Mouse (Mus musculus): Measurements from ENCODE around the gene Mup7. TPM values are rescaled to one million over a fixed set of nuclear protein-coding genes. Genes with fewer than 3 reads are reported as not detected.
"Not testable (repeated sequence)": the region's sequence is repeated elsewhere in the genome, so short reads cannot be mapped to it uniquely, and the experiment has no call there.

Gene Mup7
- not detected for total RNA-seq (2021)

DNA sequence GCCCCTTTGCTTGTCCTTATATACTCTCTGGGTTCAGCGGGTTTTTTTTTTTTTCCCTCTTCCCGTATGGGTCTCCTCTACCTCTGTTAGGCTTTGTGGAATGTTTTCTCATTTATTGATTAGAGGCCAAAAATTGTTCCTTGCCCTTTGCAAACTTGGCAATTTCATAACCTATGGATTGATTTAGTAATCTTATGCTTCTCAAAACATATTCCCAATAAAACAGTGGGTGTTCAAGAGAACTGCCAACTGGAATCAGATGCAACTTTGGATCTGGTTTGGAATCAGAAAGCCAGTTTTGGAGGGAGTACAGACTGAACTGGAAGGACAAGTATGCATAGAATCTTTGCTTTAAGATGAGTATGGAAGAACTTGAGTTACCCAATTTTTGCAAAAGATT is at the start of gene Mup7:
TSS of gene Mup7 (minus strand) at position 101 of the 400 bp plus-strand sequence.
- DNase-seq; intact Hi-C loops (cut with DNase I): not testable (repeated sequence)

DNA sequence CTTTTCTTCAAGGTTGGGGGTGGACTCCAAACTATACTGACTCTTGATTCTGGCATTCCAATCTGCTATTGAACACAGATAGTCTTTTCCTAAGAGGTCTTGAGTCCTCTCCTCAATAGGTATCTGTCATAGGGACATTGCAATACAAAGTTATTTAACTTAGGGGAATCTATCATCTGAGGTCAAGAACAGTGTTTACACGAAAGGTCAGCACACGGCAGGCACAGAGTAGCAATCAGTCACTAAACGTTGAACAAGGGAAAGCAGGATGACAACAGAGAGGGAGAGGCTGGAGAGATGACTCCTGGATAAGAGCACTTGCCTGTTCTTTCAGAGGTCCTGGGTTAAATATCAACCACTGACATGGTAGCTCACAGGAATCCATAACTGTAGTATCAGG is 9.6 kb upstream of the Mup7 start:
- intact Hi-C loops (cut with DNase I); DNase-seq: not testable (repeated sequence)

DNA sequence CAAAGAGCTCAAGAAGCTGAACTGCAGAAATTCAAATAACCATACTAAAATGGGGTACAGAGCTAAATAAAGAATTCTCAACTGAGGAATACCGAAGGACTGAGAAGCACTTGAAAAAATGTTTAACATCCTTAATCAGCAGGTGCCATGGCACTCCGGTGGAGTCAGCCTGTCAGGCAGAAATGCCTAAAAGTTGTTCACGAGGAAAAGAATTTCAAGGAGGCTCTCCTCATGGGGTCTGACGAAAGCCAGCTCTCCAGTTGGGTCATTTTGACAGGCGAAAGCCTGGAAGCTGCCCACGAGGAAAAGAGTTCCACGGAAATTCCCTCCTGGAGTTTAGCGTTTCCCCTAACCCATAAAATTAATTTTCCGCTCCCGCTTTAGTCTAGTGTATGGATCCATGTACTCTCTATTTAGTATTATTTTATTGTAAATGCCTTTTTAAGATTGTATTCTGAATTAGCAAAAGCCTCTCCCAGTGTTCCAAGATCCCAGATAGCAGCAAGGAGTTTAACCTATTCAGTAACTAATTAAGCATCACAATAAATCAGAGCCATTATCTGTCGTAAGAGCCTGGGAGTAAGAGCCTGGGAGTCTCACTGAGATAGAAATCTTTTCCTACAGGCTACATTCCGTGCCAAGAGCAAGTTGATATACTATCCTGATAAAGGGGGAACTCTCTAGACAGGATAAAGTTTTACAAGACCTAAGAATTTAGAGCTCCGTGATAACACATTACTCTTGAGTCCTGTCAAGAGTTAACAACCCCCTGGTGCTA is 40.8 kb downstream of the Mup7 start:
- intact Hi-C loops (cut with DNase I); DNase-seq: not testable (repeated sequence)

- intact Hi-C loops (cut with DNase I); DNase-seq: not testable (repeated sequence)
These were observed 50.1 kb downstream of the Mup7 start for GRCm38 (mm10) chr4:60020141-60020540.

Other genes starting within 250 kb of the Mup7 start
- gene Slc46a2, start 155.4 kb downstream of the Mup7 start, total RNA-seq (2021) = not detected
- not detected for gene Mup4, start 109.8 kb downstream of the Mup7 start, total RNA-seq (2021)
- gene Mup6, start 106.2 kb downstream of the Mup7 start, total RNA-seq (2021) = not detected
- not detected for gene Mup2, start 83.8 kb upstream of the Mup7 start, total RNA-seq (2021)
- gene Mup8, start 152.1 kb upstream of the Mup7 start, total RNA-seq (2021) = not detected

Measured in left cerebral cortex, postnatal 4 days (tissue).